Mouse (Mus musculus): Measurements from ENCODE around the gene Tanc2.

DNA sequence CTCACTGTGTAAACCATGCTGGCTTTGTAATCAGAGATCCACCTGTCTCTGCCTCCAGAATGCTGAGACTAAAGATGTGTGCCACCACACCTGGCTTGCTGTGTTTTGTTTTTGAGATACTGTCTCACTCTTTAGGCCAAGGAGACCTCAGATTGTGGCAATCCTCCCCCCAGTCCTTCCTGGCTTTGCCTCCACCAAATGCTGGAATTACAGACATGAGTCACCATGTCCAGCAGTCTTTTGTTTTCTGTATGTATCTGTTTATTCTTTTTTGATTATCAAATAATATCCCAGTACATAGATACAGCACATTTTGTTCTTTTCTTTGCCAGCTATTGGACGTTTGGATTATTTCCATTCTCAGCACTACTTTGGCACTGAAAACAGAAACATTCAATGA is 368.8 kb downstream of the Tanc2 start:
- TF ChIP-seq EP300 (IDR thresholded peaks at IDR 0.05; ENCODE audit: low read depth): no peak
- no peak for TF ChIP-seq CTCF (IDR thresholded peaks at IDR 0.05; ENCODE audit: low read depth)

Measured in liver, embryonic 14.5 days (tissue).